Mouse (Mus musculus) MEL (cell line): ENCODE data around the gene Tbxa2r.

Experiments used
- CHD2 ChIP-seq: IDR thresholded peaks from 2 replicates; pipeline ENCODE4 v1.6.1; 2011; ENCODE audit warnings: low read length, improper control_type of control experiment
- CTCF ChIP-seq, 3 experiments: IDR thresholded peaks in 2 of 3; conservative IDR thresholded peaks in 1 of 3; 2 replicates each; pipeline ENCODE4 v1.5.1; 2011 to 2012; ENCODE audit warnings: low read length in 3 of 3, low read depth in 2 of 3, mild to moderate bottlenecking in 2 of 3, improper control_type of control experiment in 1 of 3, inconsistent platforms in 1 of 3, mixed read lengths in 1 of 3, moderate library complexity in 1 of 3; ENCODE audit not compliant: control insufficient read depth in 1 of 3, insufficient read depth in 1 of 3, poor library complexity in 1 of 3, severe bottlenecking in 1 of 3
- JUND ChIP-seq: IDR thresholded peaks from 2 replicates; pipeline ENCODE4 v1.6.1; 2011; ENCODE audit warnings: low read depth, mild to moderate bottlenecking, improper control_type of control experiment, low read length
- MXI1 ChIP-seq: IDR thresholded peaks from 2 replicates; pipeline ENCODE4 v1.6.1; 2011; ENCODE audit warnings: mild to moderate bottlenecking, low read depth, low read length, improper control_type of control experiment
- MYC ChIP-seq: IDR thresholded peaks from 2 replicates; pipeline ENCODE4 v1.6.1; 2011; ENCODE audit warnings: low read depth, mild to moderate bottlenecking, low read length, improper control_type of control experiment, moderate library complexity
- TAL1 ChIP-seq: IDR thresholded peaks from 2 replicates; pipeline ENCODE4 v1.6.1; 2012; ENCODE audit warnings: mild to moderate bottlenecking, inconsistent platforms, low read length, moderate library complexity, mixed read lengths
- TBP ChIP-seq: IDR thresholded peaks from 2 replicates; pipeline ENCODE4 v1.8.0; 2011; ENCODE audit warnings: low read depth, low read length, improper control_type of control experiment

GRCm38 (mm10) chr10:81298369-81299100 is 30.0 kb upstream of the Tbxa2r start:
- TF ChIP-seq JUND: no peak
- no peak for TF ChIP-seq TBP
- no peak for TF ChIP-seq TAL1
- no peak for TF ChIP-seq MXI1
- no peak for TF ChIP-seq MYC
- no peak for TF ChIP-seq CTCF (IDR thresholded peaks at IDR 0.05 in 2 of 3, conservative IDR thresholded peaks at IDR 0.05 in 1 of 3; ENCODE audit: control insufficient read depth in 1 of 3, insufficient read depth in 1 of 3, low read depth in 2 of 3, low read length in 3 of 3, poor library complexity in 1 of 3, severe bottlenecking in 1 of 3)
- no peak for TF ChIP-seq CHD2
